Mouse (Mus musculus) neural tube, embryonic 11.5 days (tissue): ENCODE measurements at regions not wholly inside any gene's neighbourhood (a gene's known extent, or its start where the extent isn't known, plus 50 kb on each side); places are given as distances from the start of the nearest gene placed in this dataset.

ENCODE experiments used
- ATAC-seq: fragments of 200-750 bp; cut with Nextera tagmentation; 2 replicates; pipeline ENCODE4 v1.8.0; 2017; ENCODE audit warnings: moderate number of reproducible peaks, mild to moderate bottlenecking, moderate TSS enrichment, moderate library complexity; ENCODE audit not compliant: insufficient read depth, low FRiP score, low TSS enrichment
- DNase-seq: peaks from one replicate; pipeline ENCODE4 v3.0.0-alpha.2; 2015; ENCODE audit warnings: low spot score
- H3K27ac ChIP-seq: fragments of 300-500 bp; sonication (generic); 2 replicates; pipeline ENCODE4 v1.5.1; 2014; ENCODE audit warnings: low read depth, mild to moderate bottlenecking, low read length
- H3K27me3 ChIP-seq: fragments of 300-500 bp; sonication (generic); 2 replicates; pipeline ENCODE4 v1.6.1; 2014; ENCODE audit warnings: mild to moderate bottlenecking, low read length, mixed read lengths; ENCODE audit not compliant: control insufficient read depth, insufficient read depth
- H3K36me3 ChIP-seq: fragments of 300-500 bp; sonication (generic); 2 replicates; pipeline ENCODE4 v1.6.1; 2014; ENCODE audit warnings: mild to moderate bottlenecking, low read length, moderate library complexity, mixed read lengths; ENCODE audit not compliant: control insufficient read depth, insufficient read depth
- H3K4me1 ChIP-seq: fragments of 300-500 bp; sonication (generic); 2 replicates; pipeline ENCODE4 v1.6.1; 2014; ENCODE audit warnings: low read length, mixed read lengths; ENCODE audit not compliant: control insufficient read depth, insufficient read depth
- H3K4me2 ChIP-seq: fragments of 300-500 bp; sonication (generic); 2 replicates; pipeline ENCODE4 v1.6.1; 2014; ENCODE audit warnings: low read depth, mild to moderate bottlenecking, moderate library complexity
- H3K4me3 ChIP-seq: fragments of 300-500 bp; sonication (generic); 2 replicates; pipeline ENCODE4 v1.5.1; 2014; ENCODE audit warnings: low read depth, low read length
- H3K9ac ChIP-seq: fragments of 300-500 bp; sonication (generic); 2 replicates; pipeline ENCODE4 v1.6.1; 2014; ENCODE audit warnings: mild to moderate bottlenecking, low read length
- H3K9me3 ChIP-seq: fragments of 300-500 bp; sonication (generic); 2 replicates; pipeline ENCODE4 v1.6.1; 2016; ENCODE audit warnings: low read length; ENCODE audit not compliant: control insufficient read depth
- WGBS: fragments of 180-500 bp; shearing (Covaris S2); extraction: QIAGEN DNeasy Blood & Tissue Kit; methylation state at CpG from one replicate; pipeline ENCODE4 v1.1.7; 2014; 5-methylcytosine and 5-hydroxymethylcytosine counted together

DNA sequence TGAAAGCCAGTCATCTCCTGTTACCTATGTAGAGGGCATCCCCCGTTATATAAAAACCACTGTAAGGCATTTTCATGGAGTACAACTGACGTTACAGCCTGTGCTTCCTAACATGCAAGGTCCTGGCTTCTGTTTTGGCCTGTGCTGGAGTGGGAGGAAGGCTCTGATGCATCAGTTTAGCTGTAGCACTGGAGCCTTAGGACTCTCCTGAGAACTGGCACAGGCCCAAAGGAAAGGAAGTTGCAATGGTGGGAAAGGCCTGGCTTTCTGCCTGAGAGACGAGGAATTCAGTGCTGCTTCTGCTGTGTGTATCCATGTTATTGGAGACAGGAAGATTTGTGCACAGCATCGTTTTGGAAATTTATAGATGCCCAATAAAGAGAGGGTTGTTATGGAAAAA is 144.2 kb upstream of the Gm5148 start:
- H3K9me3 ChIP-seq: no peaks in the 10 kb centered on the region
- no peak overlapping the region for H3K9ac ChIP-seq
- ATAC-seq: no peak
- H3K36me3 ChIP-seq: no peaks in the 10 kb centered on the region
- DNase-seq: no peak
- no peak overlapping the region for H3K27ac ChIP-seq
- no peak overlapping the region for H3K4me3 ChIP-seq
- no peaks in the 10 kb centered on the region for H3K4me1 ChIP-seq
- no peaks in the 10 kb centered on the region for H3K27me3 ChIP-seq
- H3K4me2 ChIP-seq: no peak overlapping the region
- 84% methylated on average over 4 of the region's 4 CpGs for WGBS

DNA sequence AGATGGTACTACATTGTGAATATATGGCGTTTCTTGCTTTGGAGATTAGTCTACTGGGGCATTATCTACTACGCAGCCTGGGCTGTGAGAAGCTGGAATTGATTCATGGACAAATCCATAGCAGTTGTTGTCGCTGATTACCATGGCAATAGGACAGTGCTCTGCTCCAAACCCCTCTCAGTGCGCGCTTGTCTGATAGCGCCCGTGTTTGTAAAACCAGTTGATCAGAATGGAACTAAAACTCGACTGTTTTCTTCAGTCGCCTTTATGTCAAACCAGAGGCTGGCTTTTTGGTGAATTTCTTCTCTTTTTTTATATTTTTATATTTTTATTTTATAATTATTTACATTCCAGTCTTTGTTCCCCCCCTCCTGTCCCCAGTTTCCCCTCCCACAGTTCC is 138.5 kb upstream of the Gm5148 start:
- H3K36me3 ChIP-seq: no peaks in the 10 kb centered on the region
- H3K27ac ChIP-seq: no peak overlapping the region
- H3K9me3 ChIP-seq: no peaks in the 10 kb centered on the region
- H3K4me3 ChIP-seq: no peak overlapping the region
- no peaks in the 10 kb centered on the region for H3K27me3 ChIP-seq
- no peaks in the 10 kb centered on the region for H3K4me1 ChIP-seq
- no peak overlapping the region for H3K4me2 ChIP-seq
- WGBS: 90% methylated on average over 9 of the region's 9 CpGs
- no peak overlapping the region for H3K9ac ChIP-seq
- DNase-seq (no peak), ATAC-seq (no peak)

GRCm38 (mm10) chr3:37860715-37861461 is 136.6 kb upstream of the Gm5148 start:
- Histone ChIP-seq H3K27ac (no peak overlapping the region), H3K36me3 (no peaks in the 10 kb centered on the region), H3K9ac (no peak overlapping the region), H3K9me3 (no peaks in the 10 kb centered on the region), H3K27me3 (no peaks in the 10 kb centered on the region), H3K4me2 (no peak overlapping the region), H3K4me3 (no peak overlapping the region), H3K4me1 (no peaks in the 10 kb centered on the region)
- WGBS: 77% methylated on average over 9 of the region's 9 CpGs
- ATAC-seq (no peak), DNase-seq (no peak)

DNA sequence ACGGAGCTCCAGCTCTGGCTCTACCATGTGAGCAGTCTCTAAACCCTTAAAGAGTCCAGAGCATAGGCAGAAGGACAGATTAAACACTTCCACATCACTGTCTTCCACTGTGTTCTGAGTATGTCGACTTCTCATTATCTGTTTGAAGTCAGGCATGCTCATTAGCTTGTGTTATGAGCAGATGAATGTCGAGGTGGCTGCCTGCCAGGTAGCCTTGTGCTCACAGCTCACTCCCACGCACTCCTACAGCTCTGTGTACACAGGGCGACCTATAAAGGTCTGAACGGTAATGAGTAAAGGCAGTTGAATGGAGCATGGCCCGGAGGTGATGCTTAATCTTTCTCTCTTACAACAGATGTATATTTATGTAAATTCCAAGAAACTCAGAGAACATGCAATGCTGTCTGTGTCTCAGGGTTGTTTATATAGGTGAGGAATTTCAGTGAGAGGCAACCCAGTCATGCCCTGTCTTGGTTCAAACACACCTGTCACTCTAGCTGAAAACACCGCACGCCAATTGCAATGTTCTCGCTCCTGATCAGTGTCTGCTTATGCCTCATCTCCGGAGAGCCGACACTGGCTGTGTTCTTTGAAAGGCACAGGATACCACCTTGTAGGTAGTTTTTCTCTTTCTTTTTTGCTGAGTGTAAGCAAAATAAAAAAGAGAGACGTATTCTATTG is 135.9 kb upstream of the Gm5148 start:
- Histone ChIP-seq H3K4me3 (no peak overlapping the region), H3K4me2 (no peak overlapping the region), H3K36me3 (no peaks in the 10 kb centered on the region), H3K4me1 (no peaks in the 10 kb centered on the region), H3K27me3 (no peaks in the 10 kb centered on the region), H3K27ac (no peak overlapping the region), H3K9ac (no peak overlapping the region), H3K9me3 (no peaks in the 10 kb centered on the region)
- WGBS: 81% methylated on average over 13 of the region's 13 CpGs
- no peak for ATAC-seq
- no peak for DNase-seq

DNA sequence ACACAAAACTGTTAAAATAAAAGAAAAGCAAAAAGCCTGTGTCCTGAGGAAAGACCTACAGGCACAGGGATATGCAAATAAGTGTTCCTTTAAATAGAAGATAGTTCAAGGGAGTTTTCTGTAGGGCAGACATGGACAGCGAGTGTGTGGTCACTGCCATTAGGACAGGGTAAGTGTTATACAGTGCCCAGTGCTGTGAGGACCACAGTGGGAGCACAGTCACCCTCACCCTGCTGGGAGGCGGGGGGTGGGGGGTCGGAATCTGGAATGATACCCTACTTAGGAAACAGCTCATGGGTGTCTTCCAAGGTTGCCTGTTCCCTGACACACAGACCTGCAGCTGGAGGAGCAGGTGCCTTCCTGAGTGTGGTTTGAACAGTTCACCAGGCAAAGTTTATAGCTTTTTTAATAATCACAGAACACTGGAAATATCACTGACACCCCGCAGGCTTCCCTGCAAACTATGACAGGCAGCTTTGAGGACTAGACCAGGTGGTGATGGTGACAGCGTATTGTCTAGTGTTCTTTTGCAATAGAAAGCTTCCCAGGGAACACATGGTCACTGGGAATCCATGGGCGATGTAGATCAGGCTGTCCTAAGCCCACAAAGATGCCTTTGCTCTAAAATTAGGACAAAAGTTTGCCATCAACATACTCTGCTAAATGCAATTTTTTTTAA is 134.5 kb upstream of the Gm5148 start:
- 83% methylated on average over 6 of the region's 6 CpGs for WGBS
- no peaks in the 10 kb centered on the region for H3K36me3 ChIP-seq
- H3K9me3 ChIP-seq: no peaks in the 10 kb centered on the region
- H3K9ac ChIP-seq: no peak overlapping the region
- no peak overlapping the region for H3K4me2 ChIP-seq
- no peak for DNase-seq
- no peak for ATAC-seq
- H3K27me3 ChIP-seq: no peaks in the 10 kb centered on the region
- no peak overlapping the region for H3K27ac ChIP-seq
- H3K4me1 ChIP-seq: no peaks in the 10 kb centered on the region
- H3K4me3 ChIP-seq: no peak overlapping the region

DNA sequence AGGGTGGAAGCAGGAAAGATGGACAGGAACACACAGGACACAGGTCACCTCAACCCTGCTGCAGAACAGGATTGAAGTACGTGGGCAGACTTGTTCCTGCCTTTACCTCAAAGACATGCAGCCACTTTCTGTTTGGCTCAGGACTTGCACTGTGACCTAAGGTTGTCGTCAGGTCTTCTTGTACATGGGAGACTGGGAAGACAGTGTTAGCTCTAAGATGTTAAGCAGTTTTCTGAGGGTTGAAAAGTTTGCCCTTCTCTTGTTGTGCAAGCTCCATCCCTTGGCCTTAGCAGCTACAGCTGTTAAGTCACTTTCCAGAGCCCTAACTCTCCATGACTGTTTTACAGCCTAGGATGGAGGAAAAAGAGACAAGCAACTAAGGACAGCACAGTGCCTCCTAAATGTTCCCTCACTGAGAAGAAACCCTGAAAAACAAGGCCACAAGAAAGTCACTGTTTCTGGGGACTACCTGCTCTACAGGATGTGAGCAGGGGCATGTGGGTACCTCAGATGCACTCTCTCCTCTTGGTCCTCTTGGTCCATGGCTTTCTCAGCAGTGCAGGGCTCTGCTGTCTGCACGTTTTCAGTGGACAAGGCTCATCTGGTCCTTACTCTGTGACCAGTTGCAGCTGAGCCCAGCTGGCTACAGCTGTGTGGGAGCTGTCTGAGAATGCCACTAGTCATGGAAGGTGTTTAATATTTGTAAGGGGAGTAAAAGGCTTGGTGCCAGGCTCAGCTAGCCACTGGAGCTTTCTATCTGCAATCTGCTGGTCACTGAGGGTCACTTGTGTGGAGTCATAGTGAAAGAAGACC is 122.1 kb upstream of the Gm5148 start:
- 51% methylated on average over 3 of the region's 3 CpGs for WGBS
- no peak for ATAC-seq
- no peaks in the 10 kb centered on the region for H3K4me1 ChIP-seq
- no peaks in the 10 kb centered on the region for H3K36me3 ChIP-seq
- no peak overlapping the region for H3K9ac ChIP-seq
- DNase-seq: no peak
- H3K9me3 ChIP-seq: no peaks in the 10 kb centered on the region
- no peak overlapping the region for H3K27ac ChIP-seq
- no peak overlapping the region for H3K4me3 ChIP-seq
- H3K4me2 ChIP-seq: no peak overlapping the region
- no peaks in the 10 kb centered on the region for H3K27me3 ChIP-seq

DNA sequence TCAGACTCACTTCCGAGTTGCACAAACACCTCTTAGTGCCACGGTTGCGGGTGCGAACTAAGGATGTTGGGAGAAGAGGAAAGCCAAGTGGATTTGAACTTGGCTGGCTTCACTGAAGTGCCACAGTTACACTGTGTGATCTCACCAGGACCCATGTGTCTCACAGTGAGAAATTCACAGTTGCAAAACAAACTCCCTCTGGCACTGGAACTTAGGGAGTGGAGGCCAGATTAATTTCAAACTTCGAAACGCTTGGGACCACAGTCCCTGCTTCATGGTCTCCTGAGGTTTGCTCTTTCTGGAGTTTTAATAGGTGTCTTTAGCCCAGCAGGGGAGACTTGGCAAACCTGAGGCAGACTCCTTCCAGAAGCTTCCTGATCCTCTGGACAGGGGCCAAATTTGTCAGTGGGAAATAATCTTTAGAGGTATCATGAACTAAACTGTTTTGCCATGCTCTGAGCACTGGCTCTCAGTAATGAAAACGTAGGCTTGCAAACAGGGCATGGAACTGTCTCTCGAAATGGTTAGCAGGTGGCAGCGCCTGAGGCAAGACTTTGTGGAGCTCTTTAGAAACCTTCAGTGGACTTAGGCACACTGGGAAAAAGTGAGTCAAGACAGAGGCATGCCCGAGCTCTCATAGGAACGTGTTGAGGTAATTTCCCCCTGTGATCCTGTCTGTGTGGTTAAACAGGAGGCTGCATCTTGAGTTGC is 121.2 kb upstream of the Gm5148 start:
- Histone ChIP-seq H3K27ac (no peak overlapping the region), H3K27me3 (no peaks in the 10 kb centered on the region), H3K36me3 (no peaks in the 10 kb centered on the region), H3K9ac (no peak overlapping the region), H3K9me3 (no peaks in the 10 kb centered on the region), H3K4me1 (no peaks in the 10 kb centered on the region), H3K4me3 (no peak overlapping the region), H3K4me2 (no peak overlapping the region)
- WGBS: 79% methylated on average over 11 of the region's 11 CpGs
- DNase-seq (no peak), ATAC-seq (no peak)

- Histone ChIP-seq H3K27ac (no peak overlapping the region), H3K9me3 (no peaks in the 10 kb centered on the region), H3K9ac (no peak overlapping the region), H3K4me1 (no peaks in the 10 kb centered on the region), H3K27me3 (no peaks in the 10 kb centered on the region), H3K4me2 (no peak overlapping the region), H3K4me3 (no peak overlapping the region), H3K36me3 (no peaks in the 10 kb centered on the region)
- 78% methylated on average over 8 of the region's 8 CpGs for WGBS
- ATAC-seq: no peak
- DNase-seq: no peak
Observed at GRCm38 (mm10) chr3:37844731-37845312, 120.5 kb upstream of the Gm5148 start.
